ENCODE assay signal across 8 mouse cellular contexts in the genomic region with DNA sequence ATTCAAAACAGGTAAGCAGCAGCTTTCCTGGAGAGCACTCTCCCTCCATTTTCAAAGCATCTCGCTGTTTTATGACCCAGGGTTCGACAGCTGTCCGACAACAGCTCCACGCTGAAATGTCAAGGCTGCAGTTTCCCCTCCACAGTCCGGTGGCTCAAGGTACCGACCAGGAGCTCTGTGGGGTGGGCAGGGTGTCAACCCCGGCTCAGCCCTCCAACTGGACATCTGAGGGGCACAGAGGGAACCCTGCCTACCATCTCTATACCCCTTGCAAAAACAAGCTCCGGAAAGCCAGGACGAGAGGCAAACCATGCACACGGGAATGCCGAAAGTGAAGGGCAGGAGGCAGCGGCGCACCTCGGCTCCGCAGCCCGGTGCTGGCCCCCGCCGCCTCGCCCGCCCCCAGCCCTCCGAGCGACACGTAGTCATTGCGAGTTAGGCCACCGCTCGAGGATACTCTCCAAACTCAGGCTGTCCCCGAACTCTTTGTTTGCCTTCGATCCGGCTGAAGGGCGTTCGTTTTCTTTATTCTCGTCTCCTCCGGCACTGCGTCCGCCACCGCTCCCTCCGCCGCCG. TPM values are rescaled to one million over a fixed set of nuclear protein-coding genes. Genes with fewer than 3 reads are reported as not detected.
DNase-seq lines count a peak whose midpoint lies in the region; ATAC-seq and TF ChIP-seq lines count a peak whose summit lies in the region.

No protein-coding gene starts in this region.

- peaks cover 36% of the 10 kb centered on the region for H3K36me3 ChIP-seq in heart, embryonic 14.5 days (ENCODE audit: control insufficient read depth, insufficient read depth, low read length)
- peaks cover 12 to 16% of the 10 kb centered on the region in 2 experiments for H3K36me3 ChIP-seq in MEL (ENCODE audit: control insufficient read depth in 1 of 2, insufficient read depth in 2 of 2, low read length in 2 of 2)

- intact Hi-C loops in heart, postnatal 36 days (cut with DNase I), result loop anchor here (2.0 to 5.0 kb wide), 2 partner anchors 33 to 106 kb away; a partner anchor contains a TSS

- 0 out of 2 replicates have a peak, but pooled peaks have one; percentile 6 for ATAC-seq in heart, embryonic 14.5 days (ENCODE audit: insufficient number of reproducible peaks, insufficient read depth, low FRiP score, low read depth)
- ATAC-seq in granulocyte monocyte progenitor cell, adult 5-6 weeks (replicated peaks; ENCODE audit: poor library complexity, severe bottlenecking), result peak; percentile 36; the same call in 1 of the 2 replicates
- peak; percentile 44 for ATAC-seq in megakaryocyte progenitor cell, adult 5-6 weeks (replicated peaks; ENCODE audit: poor library complexity)

- TF ChIP-seq RAD21 in MEL (IDR thresholded peaks at IDR 0.05; ENCODE audit: low read depth, low read length), result no peak

- peaks cover 50% of the 10 kb centered on the region for H3K79me2 ChIP-seq in MEL (ENCODE audit: control insufficient read depth, insufficient read depth, low read length, poor library complexity)

- H3K9ac ChIP-seq in heart, embryonic 14.5 days (ENCODE audit: low read length), result peak overlapping the region; percentile 92
- peak overlapping the region; percentile 91 for H3K9ac ChIP-seq in MEL (ENCODE audit: control insufficient read depth, low read depth, low read length, poor library complexity, severe bottlenecking)

- TF ChIP-seq POLR2A in MEL (IDR thresholded peaks at IDR 0.05; ENCODE audit: control insufficient read depth in 1 of 2, insufficient read depth in 1 of 2, low read depth in 1 of 2, low read length in 2 of 2, poor library complexity in 1 of 2), result no peak

- H3K4me3 ChIP-seq in heart, embryonic 14.5 days (ENCODE audit: control insufficient read depth in 1 of 2, insufficient read depth in 1 of 2, low read depth in 1 of 2, low read length in 2 of 2), result peak overlapping the region; percentile 79 to 91
- H3K4me3 ChIP-seq in MEL (ENCODE audit: control insufficient read depth in 1 of 2, insufficient read depth in 1 of 2, low read depth in 2 of 2, low read length in 2 of 2), result peak overlapping the region; percentile 46 to 96

- peaks cover 7 to 12% of the 10 kb centered on the region in 2 experiments for H3K4me1 ChIP-seq in heart, embryonic 14.5 days (ENCODE audit: control insufficient read depth in 2 of 2, insufficient read depth in 2 of 2, low read length in 2 of 2)
- H3K4me1 ChIP-seq in MEL (ENCODE audit: control insufficient read depth in 1 of 2, insufficient read depth in 2 of 2, low read length in 2 of 2), result peaks cover 0 to 11% of the 10 kb centered on the region in 2 experiments; a peak in 2 of 4 replicates

- peak overlapping the region; percentile 76 for H3K4me2 ChIP-seq in heart, embryonic 14.5 days (ENCODE audit: low read length)

- TF ChIP-seq EP300 in MEL (IDR thresholded peaks at IDR 0.05; ENCODE audit: low read depth in 1 of 2, low read length in 2 of 2), result 0 out of 4 replicates have a peak, but pooled peaks of 1 of the 2 experiments have one; percentile 2

- no peaks in the 10 kb centered on the region for H3K27me3 ChIP-seq in heart, embryonic 14.5 days (ENCODE audit: control insufficient read depth, insufficient read depth, low read length)
- H3K27me3 ChIP-seq in MEL (ENCODE audit: control insufficient read depth in 1 of 2, insufficient read depth in 2 of 2, low read length in 2 of 2), result no peaks in the 10 kb centered on the region

- peak overlapping the region; percentile 46 to 86; a peak in 2 of 4 replicates for H3K27ac ChIP-seq in heart, embryonic 14.5 days (replicated peaks in 1 of 2; ENCODE audit: control insufficient read depth in 1 of 2, insufficient read depth in 1 of 2, low read depth in 2 of 2, low read length in 2 of 2)
- peak overlapping the region; percentile 72 for H3K27ac ChIP-seq in MEL (ENCODE audit: control insufficient read depth, low read depth, low read length)

- DNase-seq in heart, postnatal 36 days, result no peak
- DNase-seq in MEL (ENCODE audit: low read depth, low spot score), result peak; percentile 57
- DNase-seq in adrenal gland, adult (ENCODE audit: inconsistent age in 2 of 2, low spot score in 1 of 2), result no peak
- DNase-seq in c-Kit-positive CD71-positive TER-119-positive erythroid progenitor cells, embryonic 14.5 days (ENCODE audit: low spot score), result no peak
- no peak for DNase-seq in layer of hippocampus, postnatal 36 days

- WGBS in heart, embryonic 14.5 days, result 1% methylated on average over 39 of the region's 39 CpGs

- no peak for TF ChIP-seq CTCF in MEL (IDR thresholded peaks at IDR 0.05 in 2 of 3, conservative IDR thresholded peaks at IDR 0.05 in 1 of 3; ENCODE audit: control insufficient read depth in 1 of 3, insufficient read depth in 1 of 3, low read depth in 2 of 3, low read length in 3 of 3, poor library complexity in 1 of 3, severe bottlenecking in 1 of 3)

- H3K9me3 ChIP-seq in heart, embryonic 14.5 days (ENCODE audit: control insufficient read depth, low read length), result no peaks in the 10 kb centered on the region
- no peaks in the 10 kb centered on the region for H3K9me3 ChIP-seq in MEL (replicated peaks; ENCODE audit: insufficient read depth, low read length)

TF ChIP-seq in MEL, 35 proteins besides CTCF, POLR2A, EP300 and RAD21:
- TF ChIP-seq ZKSCAN1 (IDR thresholded peaks at IDR 0.05; ENCODE audit: low read depth, low read length) (no peak), POLR2AphosphoS2 (IDR thresholded peaks at IDR 0.05; ENCODE audit: low read length) (no peak), MAX (IDR thresholded peaks at IDR 0.05; ENCODE audit: low read length) (peak; percentile 61; the same call in 1 of the 2 replicates), CHD1 (IDR thresholded peaks at IDR 0.05; ENCODE audit: low read depth, low read length) (peak; percentile 49; the same call in 1 of the 2 replicates), MAZ (IDR thresholded peaks at IDR 0.05; ENCODE audit: low read depth, low read length) (peak; percentile 77; the same call in 1 of the 2 replicates), USF1 (IDR thresholded peaks at IDR 0.05; ENCODE audit: low read depth, low read length) (no peak), GATA1 (IDR thresholded peaks at IDR 0.05; ENCODE audit: low read depth, low read length) (no peak), GABPA (IDR thresholded peaks at IDR 0.05; ENCODE audit: low read depth, low read length) (no peak), MAFK (IDR thresholded peaks at IDR 0.05; ENCODE audit: borderline replicate concordance, low read depth, low read length) (no peak)

RNA-seq across cellular contexts. Expression of a gene that starts 0.5 kb away (rescaled TPM):
- polyA plus RNA-seq in heart, embryonic 14.5 days (2014; fragmentation: Nextera tagmentation; extraction: Ambion mirVana), result 55.5 and 57.7 TPM in 2 replicates
- 10 to 100 TPM; 65.9 to 71.2 TPM for total RNA-seq in heart, postnatal 36 days (2021)
- total RNA-seq in MEL (2012; rRNA removed), result 163 and 180 TPM in 2 replicates
- polyA plus RNA-seq in MEL (2012; ENCODE audit: insufficient read depth in 1 of 2, insufficient read length in 2 of 2, low read depth in 1 of 2, low replicate concordance in 2 of 2, missing spikeins in 1 of 2), result 100 to 1,000 TPM; 146 to 228 TPM
- 104 and 123 TPM in 2 replicates for total RNA-seq in granulocyte monocyte progenitor cell, adult 5-6 weeks (2014; fragmentation: Nextera tagmentation)
- 75.2 and 75.7 TPM in 2 replicates for total RNA-seq in granulocyte monocyte progenitor cell, adult 5-6 weeks (2017)
- total RNA-seq in megakaryocyte progenitor cell, adult 5-6 weeks (2015), result 59.1 and 65.6 TPM in 2 replicates
- total RNA-seq in megakaryocyte progenitor cell, adult 5-6 weeks (2017), result 63.1 and 67.3 TPM in 2 replicates
- 10 to 100 TPM; 60.7 to 66.0 TPM for total RNA-seq in layer of hippocampus, postnatal 36 days (2021)

RNA-seq across cellular contexts. Expression of a gene that starts 7.2 kb away (rescaled TPM):
- not detected in 2 replicates for polyA plus RNA-seq in heart, embryonic 14.5 days (2014; fragmentation: Nextera tagmentation; extraction: Ambion mirVana)
- total RNA-seq in heart, postnatal 36 days (2021), result not detected
- total RNA-seq in MEL (2012; rRNA removed), result 0.20 and 0.35 TPM in 2 replicates
- polyA plus RNA-seq in MEL (2012; ENCODE audit: insufficient read depth in 1 of 2, insufficient read length in 2 of 2, low read depth in 1 of 2, low replicate concordance in 2 of 2, missing spikeins in 1 of 2), result 1 to 10 TPM in 1 of 2 experiments, not detected in 1; 1.2 TPM
- not detected in 2 replicates for total RNA-seq in granulocyte monocyte progenitor cell, adult 5-6 weeks (2014; fragmentation: Nextera tagmentation)
- 0.09 TPM in 1 of 2 replicates, not detected in the other for total RNA-seq in granulocyte monocyte progenitor cell, adult 5-6 weeks (2017)
- not detected in 2 replicates for total RNA-seq in megakaryocyte progenitor cell, adult 5-6 weeks (2015)
- not detected in 2 replicates for total RNA-seq in megakaryocyte progenitor cell, adult 5-6 weeks (2017)
- not detected for total RNA-seq in layer of hippocampus, postnatal 36 days (2021)

RNA-seq across cellular contexts. Expression of a gene that starts 33.5 kb away (rescaled TPM):
- 51.1 and 57.8 TPM in 2 replicates for polyA plus RNA-seq in heart, embryonic 14.5 days (2014; fragmentation: Nextera tagmentation; extraction: Ambion mirVana)
- 10 to 100 TPM; 56.4 to 60.9 TPM for total RNA-seq in heart, postnatal 36 days (2021)
- 41.0 and 49.0 TPM in 2 replicates for total RNA-seq in MEL (2012; rRNA removed)
- 100 to 1,000 TPM in 1 of 2 experiments, 10 to 100 TPM in 1; 45.4 to 526 TPM for polyA plus RNA-seq in MEL (2012; ENCODE audit: insufficient read depth in 1 of 2, insufficient read length in 2 of 2, low read depth in 1 of 2, low replicate concordance in 2 of 2, missing spikeins in 1 of 2)
- total RNA-seq in granulocyte monocyte progenitor cell, adult 5-6 weeks (2014; fragmentation: Nextera tagmentation), result 23.0 and 45.3 TPM in 2 replicates
- 30.1 and 36.6 TPM in 2 replicates for total RNA-seq in granulocyte monocyte progenitor cell, adult 5-6 weeks (2017)
- 29.1 and 44.3 TPM in 2 replicates for total RNA-seq in megakaryocyte progenitor cell, adult 5-6 weeks (2015)
- total RNA-seq in megakaryocyte progenitor cell, adult 5-6 weeks (2017), result 21.7 and 22.1 TPM in 2 replicates
- 10 to 100 TPM; 77.1 to 80.9 TPM for total RNA-seq in layer of hippocampus, postnatal 36 days (2021)

RNA-seq across cellular contexts. Expression of a gene that starts 35.7 kb away (rescaled TPM):
- 0.58 and 0.63 TPM in 2 replicates for polyA plus RNA-seq in heart, embryonic 14.5 days (2014; fragmentation: Nextera tagmentation; extraction: Ambion mirVana)
- 1 to 10 TPM in 1 of 2 experiments, under 1 TPM in 1; 0.62 to 1.0 TPM for total RNA-seq in heart, postnatal 36 days (2021)
- 0.26 and 0.39 TPM in 2 replicates for total RNA-seq in MEL (2012; rRNA removed)
- under 1 TPM in 1 of 2 experiments, not detected in 1; 0.78 TPM for polyA plus RNA-seq in MEL (2012; ENCODE audit: insufficient read depth in 1 of 2, insufficient read length in 2 of 2, low read depth in 1 of 2, low replicate concordance in 2 of 2, missing spikeins in 1 of 2)
- 0.13 and 0.58 TPM in 2 replicates for total RNA-seq in granulocyte monocyte progenitor cell, adult 5-6 weeks (2014; fragmentation: Nextera tagmentation)
- total RNA-seq in granulocyte monocyte progenitor cell, adult 5-6 weeks (2017), result 1.5 and 1.7 TPM in 2 replicates
- total RNA-seq in megakaryocyte progenitor cell, adult 5-6 weeks (2015), result 0.05 and 0.24 TPM in 2 replicates
- total RNA-seq in megakaryocyte progenitor cell, adult 5-6 weeks (2017), result 1.2 and 2.0 TPM in 2 replicates
- under 1 TPM; 0.25 to 0.85 TPM for total RNA-seq in layer of hippocampus, postnatal 36 days (2021)
